Mouse (Mus musculus) heart, embryonic 14.5 days (tissue): ENCODE results near the gene Mgrn1. TPM values are rescaled to one million over a fixed set of nuclear protein-coding genes. Genes with fewer than 3 reads are reported as not detected.

ENCODE experiments used
- ATAC-seq: fragments of 200-750 bp; cut with Nextera tagmentation; 2 replicates; pipeline ENCODE4 v1.8.0; 2017; ENCODE audit warnings: low read depth, moderate TSS enrichment; ENCODE audit not compliant: insufficient number of reproducible peaks, insufficient read depth, low FRiP score
- H3K27ac ChIP-seq, 2 experiments: fragments of 200-500 bp in 1 of 2; fragments of 300-500 bp in 1 of 2; sonication (generic) in 1 of 2; replicated peaks in 1 of 2; 2 replicates each; pipeline ENCODE4 v1.5.1; 2012 to 2014; ENCODE audit warnings: low read depth in 2 of 2, low read length in 2 of 2, control low read depth in 1 of 2, mild to moderate bottlenecking in 1 of 2, mixed read lengths in 1 of 2; ENCODE audit not compliant: control insufficient read depth in 1 of 2, insufficient read depth in 1 of 2
- H3K27me3 ChIP-seq: fragments of 300-500 bp; sonication (generic); 2 replicates; pipeline ENCODE4 v1.6.1; 2014; ENCODE audit warnings: mild to moderate bottlenecking, low read length, control low read depth; ENCODE audit not compliant: control insufficient read depth, insufficient read depth
- H3K36me3 ChIP-seq: fragments of 300-500 bp; sonication (generic); 2 replicates; pipeline ENCODE4 v1.6.1; 2014; ENCODE audit warnings: mild to moderate bottlenecking, control low read depth, low read length, mixed read lengths; ENCODE audit not compliant: control insufficient read depth, insufficient read depth
- H3K4me1 ChIP-seq, 2 experiments: fragments of 200-500 bp in 1 of 2; fragments of 300-500 bp in 1 of 2; sonication (generic) in 1 of 2; 2 replicates each; pipeline ENCODE4 v1.6.1; 2012 to 2014; ENCODE audit warnings: low read length in 2 of 2, control low read depth in 1 of 2, mixed read lengths in 1 of 2; ENCODE audit not compliant: control insufficient read depth in 2 of 2, insufficient read depth in 2 of 2
- H3K4me2 ChIP-seq: fragments of 300-500 bp; sonication (generic); 2 replicates; pipeline ENCODE4 v1.6.1; 2014; ENCODE audit warnings: mild to moderate bottlenecking, low read length
- H3K4me3 ChIP-seq, 2 experiments: fragments of 200-500 bp in 1 of 2; fragments of 300-500 bp in 1 of 2; sonication (generic) in 1 of 2; 2 replicates each; pipeline ENCODE4 v1.5.1; 2012 to 2014; ENCODE audit warnings: low read length in 2 of 2, mild to moderate bottlenecking in 2 of 2, control low read depth in 1 of 2, low read depth in 1 of 2, moderate library complexity in 1 of 2; ENCODE audit not compliant: control insufficient read depth in 1 of 2, insufficient read depth in 1 of 2
- H3K9ac ChIP-seq: fragments of 300-500 bp; sonication (generic); 2 replicates; pipeline ENCODE4 v1.6.1; 2014; ENCODE audit warnings: mild to moderate bottlenecking, low read length
- H3K9me3 ChIP-seq: fragments of 300-500 bp; sonication (generic); 2 replicates; pipeline ENCODE4 v1.6.1; 2016; ENCODE audit warnings: low read length, control low read depth; ENCODE audit not compliant: control insufficient read depth
- WGBS: fragments of 180-500 bp; shearing (Covaris S2); extraction: QIAGEN DNeasy Blood & Tissue Kit; methylation state at CpG from one replicate; pipeline ENCODE4 v1.1.7; 2014; 5-methylcytosine and 5-hydroxymethylcytosine counted together
- polyA plus RNA-seq: library from polyadenylated mRNA; unstranded; fragments of >200 nt; fragmentation: Nextera tagmentation; extraction: Ambion mirVana; gene quantifications from 2 replicates; pipeline ENCODE4 v1.2.1, GENCODE M21; 2014

The Mgrn1 gene
- polyA plus RNA-seq, 1 experiment from 2014 or later, result 115 TPM

GRCm38 (mm10) chr16:4910758-4911157 lies 24.7 kb downstream of the Mgrn1 start:
- ATAC-seq, result no peak
- Histone ChIP-seq H3K4me1 (peaks cover 5 to 17% of the 10 kb centered on the region in 2 experiments; a peak in 3 of 4 replicates), H3K9ac (no peak overlapping the region), H3K4me2 (no peak overlapping the region), H3K9me3 (no peaks in the 10 kb centered on the region), H3K27me3 (no peaks in the 10 kb centered on the region), H3K36me3 (peaks cover 77% of the 10 kb centered on the region), H3K4me3 (no peak overlapping the region), H3K27ac (no peak overlapping the region)
- 94% methylated on average over 8 of the region's 8 CpGs for WGBS

- Histone ChIP-seq H3K9me3 (no peaks in the 10 kb centered on the region), H3K4me2 (no peak overlapping the region), H3K4me1 (peaks cover 5 to 21% of the 10 kb centered on the region in 2 experiments; a peak in 3 of 4 replicates), H3K27ac (peak overlapping the region; percentile 56 to 72; a peak in 2 of 4 replicates), H3K27me3 (no peaks in the 10 kb centered on the region), H3K4me3 (no peak overlapping the region), H3K36me3 (peaks cover 90% of the 10 kb centered on the region), H3K9ac (no peak overlapping the region)
- no peak for ATAC-seq
- 76% methylated on average over 10 of the region's 10 CpGs for WGBS
Measured at GRCm38 (mm10) chr16:4912074-4912648, 26.1 kb downstream of the Mgrn1 start.

GRCm38 (mm10) chr16:4912907-4913782 lies 27.1 kb downstream of the Mgrn1 start:
- peaks cover 93% of the 10 kb centered on the region for H3K36me3 ChIP-seq
- 62% methylated on average over 11 of the region's 11 CpGs for WGBS
- H3K4me2 ChIP-seq, result no peak overlapping the region
- no peak overlapping the region for H3K4me3 ChIP-seq
- no peaks in the 10 kb centered on the region for H3K27me3 ChIP-seq
- no peak for ATAC-seq
- H3K9me3 ChIP-seq, result no peaks in the 10 kb centered on the region
- peaks cover 5 to 21% of the 10 kb centered on the region in 2 experiments; a peak in 3 of 4 replicates for H3K4me1 ChIP-seq
- peak overlapping the region; percentile 72 for H3K27ac ChIP-seq
- peak overlapping the region; percentile 41 for H3K9ac ChIP-seq

- 0 out of 2 replicates have a peak, but pooled peaks have one; percentile 52 for ATAC-seq
- Histone ChIP-seq H3K27me3 (no peaks in the 10 kb centered on the region), H3K9me3 (no peaks in the 10 kb centered on the region), H3K4me2 (no peak overlapping the region), H3K4me1 (peaks cover 5 to 21% of the 10 kb centered on the region in 2 experiments; a peak in 3 of 4 replicates), H3K27ac (peak overlapping the region; percentile 72), H3K36me3 (peaks cover 97% of the 10 kb centered on the region), H3K4me3 (no peak overlapping the region), H3K9ac (peak overlapping the region; percentile 34; the same call in 1 of the 2 replicates)
- WGBS, result 34% methylated on average over 12 of the region's 12 CpGs
Measured at GRCm38 (mm10) chr16:4913783-4914735, 28.0 kb downstream of the Mgrn1 start.

- Histone ChIP-seq H3K27me3 (no peaks in the 10 kb centered on the region), H3K9me3 (no peaks in the 10 kb centered on the region), H3K4me2 (no peak overlapping the region), H3K36me3 (peaks cover 97% of the 10 kb centered on the region), H3K4me1 (peaks cover 7 to 21% of the 10 kb centered on the region in 2 experiments), H3K27ac (no peak overlapping the region), H3K9ac (no peak overlapping the region), H3K4me3 (no peak overlapping the region)
- ATAC-seq, result no peak
- 39% methylated on average over 3 of the region's 3 CpGs for WGBS
Measured at GRCm38 (mm10) chr16:4915931-4916330, 29.9 kb downstream of the Mgrn1 start.

GRCm38 (mm10) chr16:4916608-4917007 lies 30.6 kb downstream of the Mgrn1 start:
- 91% methylated on average over 2 of the region's 2 CpGs for WGBS
- Histone ChIP-seq H3K27me3 (no peaks in the 10 kb centered on the region), H3K4me3 (no peak overlapping the region), H3K27ac (no peak overlapping the region), H3K36me3 (peaks cover 96% of the 10 kb centered on the region), H3K9ac (no peak overlapping the region), H3K4me1 (peaks cover 8 to 21% of the 10 kb centered on the region in 2 experiments), H3K9me3 (no peaks in the 10 kb centered on the region), H3K4me2 (no peak overlapping the region)
- ATAC-seq, result no peak

- ATAC-seq, result no peak
- Histone ChIP-seq H3K36me3 (peaks cover 98% of the 10 kb centered on the region), H3K4me1 (peaks cover 2 to 5% of the 10 kb centered on the region in 2 experiments; a peak in 2 of 4 replicates), H3K27ac (peak overlapping the region; percentile 46), H3K4me2 (no peak overlapping the region), H3K9me3 (no peaks in the 10 kb centered on the region), H3K9ac (no peak overlapping the region), H3K4me3 (no peak overlapping the region), H3K27me3 (no peaks in the 10 kb centered on the region)
- 64% methylated on average over 4 of the region's 4 CpGs for WGBS
Measured at GRCm38 (mm10) chr16:4920556-4920955, 34.5 kb downstream of the Mgrn1 start.
